Comparison of ENCODE assay signal across 24 mouse cellular contexts in the genomic region with DNA sequence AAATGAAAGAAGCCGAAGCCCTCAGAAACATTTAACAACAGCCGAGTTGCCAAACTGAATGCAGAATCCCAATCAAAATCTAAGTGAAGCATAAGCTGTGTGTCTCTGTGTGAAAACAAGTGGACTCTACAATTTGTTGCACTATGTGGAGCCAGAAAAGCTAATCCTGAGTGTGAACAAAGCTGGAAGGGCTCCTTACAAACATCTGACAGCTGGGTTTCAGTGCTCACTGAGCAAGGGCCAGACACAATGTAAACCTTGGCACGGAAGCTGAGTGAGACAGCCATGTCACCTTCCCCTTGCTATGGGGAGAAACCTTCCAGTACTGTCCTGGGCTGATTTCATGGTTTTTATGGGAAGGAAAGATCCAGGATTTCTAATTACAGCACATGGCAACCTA. TPM values are rescaled to one million over a fixed set of nuclear protein-coding genes. Genes with fewer than 3 reads are reported as not detected.
DNase-seq lines count a peak whose midpoint lies in the region; ATAC-seq and TF ChIP-seq lines count a peak whose summit lies in the region.
"Had no signal": no experiment of that assay in that cellular context is flagged by ENCODE, and none has a peak within 500 bp of the region (broad histone marks: within the 10 kb centered on the region; RNA-seq: fewer than 3 reads in every experiment).

No protein-coding gene starts in this region.

- no peak overlapping the region for H3K9ac ChIP-seq in forebrain, embryonic 13.5 days
- no peak overlapping the region for H3K9ac ChIP-seq in forebrain, embryonic 11.5 days (ENCODE audit: low read length)
- no peak overlapping the region for H3K9ac ChIP-seq in hindbrain, embryonic 16.5 days (ENCODE audit: low read depth, low read length)
- no peak overlapping the region for H3K9ac ChIP-seq in hindbrain, embryonic 11.5 days (ENCODE audit: low read depth, low read length)
- H3K9ac ChIP-seq in midbrain, embryonic 12.5 days (replicated peaks), result no peak overlapping the region
- no peak overlapping the region for H3K9ac ChIP-seq in midbrain, embryonic 15.5 days
- no peak overlapping the region for H3K9ac ChIP-seq in midbrain, postnatal 0 days (replicated peaks; ENCODE audit: low read length, poor library complexity, severe bottlenecking)
- H3K9ac ChIP-seq: embryonic facial prominence, embryonic 13.5 days; kidney, embryonic 15.5 days; limb, embryonic 13.5 days; liver, embryonic 12.5 days had no signal

- WGBS in forebrain, embryonic 13.5 days, result 45% methylated on average over 3 of the region's 3 CpGs
- 84% methylated on average over 3 of the region's 3 CpGs for WGBS in forebrain, embryonic 11.5 days
- WGBS in hindbrain, embryonic 16.5 days, result 62% methylated on average over 3 of the region's 3 CpGs
- WGBS in hindbrain, embryonic 11.5 days, result 91% methylated on average over 3 of the region's 3 CpGs
- 70% methylated on average over 3 of the region's 3 CpGs for WGBS in midbrain, embryonic 12.5 days
- WGBS in midbrain, embryonic 15.5 days, result 60% methylated on average over 3 of the region's 3 CpGs
- 51% methylated on average over 3 of the region's 3 CpGs for WGBS in midbrain, postnatal 0 days

- no peaks in the 10 kb centered on the region for H3K9me3 ChIP-seq in forebrain, embryonic 13.5 days (replicated peaks)
- H3K9me3 ChIP-seq in forebrain, embryonic 11.5 days (ENCODE audit: control insufficient read depth, low read length), result no peaks in the 10 kb centered on the region
- no peaks in the 10 kb centered on the region for H3K9me3 ChIP-seq in hindbrain, embryonic 16.5 days (ENCODE audit: control insufficient read depth, low read length)
- H3K9me3 ChIP-seq in hindbrain, embryonic 11.5 days (ENCODE audit: control insufficient read depth, low read length), result no peaks in the 10 kb centered on the region
- H3K9me3 ChIP-seq in midbrain, embryonic 12.5 days, result no peaks in the 10 kb centered on the region
- no peaks in the 10 kb centered on the region for H3K9me3 ChIP-seq in midbrain, embryonic 15.5 days
- H3K9me3 ChIP-seq in midbrain, postnatal 0 days (ENCODE audit: low read length), result no peaks in the 10 kb centered on the region
- H3K9me3 ChIP-seq: embryonic facial prominence, embryonic 13.5 days; kidney, embryonic 15.5 days; limb, embryonic 13.5 days; liver, embryonic 12.5 days had no signal

- ATAC-seq in forebrain, embryonic 13.5 days, result peak; percentile 44; the same call in 1 of the 2 replicates
- no peak for ATAC-seq in forebrain, embryonic 11.5 days (replicated peaks; ENCODE audit: low FRiP score)
- ATAC-seq in hindbrain, embryonic 16.5 days, result peak; percentile 44; the same call in 1 of the 2 replicates
- ATAC-seq in hindbrain, embryonic 11.5 days (ENCODE audit: low FRiP score), result no peak
- ATAC-seq in midbrain, embryonic 12.5 days (ENCODE audit: low FRiP score, low read depth), result no peak
- ATAC-seq in midbrain, embryonic 15.5 days (replicated peaks), result no peak
- no peak for ATAC-seq in midbrain, postnatal 0 days (ENCODE audit: low FRiP score)
- ATAC-seq: activated CD4-positive, CD25-positive, alpha-beta regulatory T cell, adult 4 months; liver, embryonic 12.5 days had no signal

- no peak for DNase-seq in forebrain, embryonic 11.5 days (ENCODE audit: low spot score)
- DNase-seq in hindbrain, embryonic 11.5 days (ENCODE audit: low spot score), result no peak
- DNase-seq in midbrain, postnatal 0 days (ENCODE audit: low spot score), result peak; percentile 53
- DNase-seq in heart, adult 18-20 months, result no peak
- DNase-seq: adrenal gland, adult 8-10 months; cerebellum, adult 8-10 months; cerebellum, postnatal 36 days; embryo, embryonic 11 days; gastrocnemius, postnatal 25 days; kidney, adult 11 months; kidney, postnatal 36 days; lung, adult 2 months; retina, postnatal 1 day; thymus, postnatal 14 days had no signal

- no peak overlapping the region for H3K4me3 ChIP-seq in forebrain, embryonic 13.5 days
- H3K4me3 ChIP-seq in forebrain, embryonic 11.5 days (ENCODE audit: low read depth, low read length), result no peak overlapping the region
- H3K4me3 ChIP-seq in hindbrain, embryonic 16.5 days (ENCODE audit: low read length), result no peak overlapping the region
- H3K4me3 ChIP-seq in hindbrain, embryonic 11.5 days (ENCODE audit: low read depth, low read length), result no peak overlapping the region
- no peak overlapping the region for H3K4me3 ChIP-seq in midbrain, embryonic 12.5 days
- H3K4me3 ChIP-seq in midbrain, embryonic 15.5 days, result no peak overlapping the region
- no peak overlapping the region for H3K4me3 ChIP-seq in midbrain, postnatal 0 days (ENCODE audit: low read depth, low read length)
- H3K4me3 ChIP-seq: embryonic facial prominence, embryonic 13.5 days; erythroblast, embryonic 14.5 days; kidney, embryonic 15.5 days; limb, embryonic 13.5 days; liver, embryonic 12.5 days had no signal

- TF ChIP-seq CTCF in midbrain, postnatal 0 days (IDR thresholded peaks at IDR 0.05), result no peak

- no peak overlapping the region for H3K27ac ChIP-seq in forebrain, embryonic 13.5 days
- H3K27ac ChIP-seq in forebrain, embryonic 11.5 days (ENCODE audit: low read depth, low read length), result no peak overlapping the region
- H3K27ac ChIP-seq in hindbrain, embryonic 16.5 days (ENCODE audit: low read depth, low read length), result no peak overlapping the region
- no peak overlapping the region for H3K27ac ChIP-seq in hindbrain, embryonic 11.5 days (ENCODE audit: low read depth, low read length)
- H3K27ac ChIP-seq in midbrain, embryonic 12.5 days (replicated peaks), result peak overlapping the region; percentile 11
- no peak overlapping the region for H3K27ac ChIP-seq in midbrain, embryonic 15.5 days
- H3K27ac ChIP-seq in midbrain, postnatal 0 days (ENCODE audit: low read depth, low read length), result no peak overlapping the region
- H3K27ac ChIP-seq: embryonic facial prominence, embryonic 13.5 days; kidney, embryonic 15.5 days; limb, embryonic 13.5 days; liver, embryonic 12.5 days had no signal

- 0 out of 2 replicates have a peak, but pooled peaks cover 12% of the 10 kb centered on the region for H3K36me3 ChIP-seq in forebrain, embryonic 13.5 days (ENCODE audit: poor library complexity, severe bottlenecking)
- H3K36me3 ChIP-seq in forebrain, embryonic 11.5 days (ENCODE audit: control insufficient read depth, insufficient read depth, low read length), result no peaks in the 10 kb centered on the region
- H3K36me3 ChIP-seq in hindbrain, embryonic 16.5 days (ENCODE audit: control insufficient read depth, insufficient read depth, low read length), result peaks cover 2% of the 10 kb centered on the region
- no peaks in the 10 kb centered on the region for H3K36me3 ChIP-seq in hindbrain, embryonic 11.5 days (ENCODE audit: control insufficient read depth, insufficient read depth, low read length)
- peaks cover 14% of the 10 kb centered on the region for H3K36me3 ChIP-seq in midbrain, embryonic 12.5 days
- 0 out of 2 replicates have a peak, but pooled peaks cover 2% of the 10 kb centered on the region for H3K36me3 ChIP-seq in midbrain, embryonic 15.5 days (replicated peaks)
- H3K36me3 ChIP-seq in midbrain, postnatal 0 days (ENCODE audit: insufficient read depth, low read length), result no peaks in the 10 kb centered on the region; the same call in 1 of the 2 replicates

- H3K4me2 ChIP-seq in forebrain, embryonic 13.5 days, result no peak overlapping the region
- H3K4me2 ChIP-seq in forebrain, embryonic 11.5 days (ENCODE audit: low read depth, low read length, severe bottlenecking), result no peak overlapping the region
- no peak overlapping the region for H3K4me2 ChIP-seq in hindbrain, embryonic 16.5 days (ENCODE audit: low read length)
- no peak overlapping the region for H3K4me2 ChIP-seq in hindbrain, embryonic 11.5 days (replicated peaks; ENCODE audit: low read depth, low read length)
- H3K4me2 ChIP-seq in midbrain, embryonic 12.5 days (replicated peaks), result no peak overlapping the region
- H3K4me2 ChIP-seq in midbrain, embryonic 15.5 days, result no peak overlapping the region
- no peak overlapping the region for H3K4me2 ChIP-seq in midbrain, postnatal 0 days (ENCODE audit: low read depth, low read length, poor library complexity, severe bottlenecking)
- H3K4me2 ChIP-seq: embryonic facial prominence, embryonic 13.5 days; kidney, embryonic 15.5 days; limb, embryonic 13.5 days; liver, embryonic 12.5 days had no signal

- H3K4me1 ChIP-seq in forebrain, embryonic 13.5 days, result peaks cover 38% of the 10 kb centered on the region
- no peaks in the 10 kb centered on the region for H3K4me1 ChIP-seq in forebrain, embryonic 11.5 days (replicated peaks; ENCODE audit: control insufficient read depth, insufficient read depth, low read length)
- H3K4me1 ChIP-seq in hindbrain, embryonic 16.5 days (ENCODE audit: control insufficient read depth, insufficient read depth, low read depth, low read length), result 0 out of 2 replicates have a peak, but pooled peaks cover 2% of the 10 kb centered on the region
- H3K4me1 ChIP-seq in hindbrain, embryonic 11.5 days (replicated peaks; ENCODE audit: control insufficient read depth, insufficient read depth, low read length), result no peaks in the 10 kb centered on the region
- H3K4me1 ChIP-seq in midbrain, embryonic 12.5 days, result peaks cover 17% of the 10 kb centered on the region
- H3K4me1 ChIP-seq in midbrain, embryonic 15.5 days, result peaks cover 7% of the 10 kb centered on the region
- H3K4me1 ChIP-seq in midbrain, postnatal 0 days (ENCODE audit: insufficient read depth, low read length), result no peaks in the 10 kb centered on the region
- H3K4me1 ChIP-seq: embryonic facial prominence, embryonic 13.5 days; limb, embryonic 13.5 days had no signal

- no peaks in the 10 kb centered on the region for H3K27me3 ChIP-seq in forebrain, embryonic 13.5 days
- H3K27me3 ChIP-seq in forebrain, embryonic 11.5 days (ENCODE audit: control insufficient read depth, insufficient read depth, low read length), result no peaks in the 10 kb centered on the region
- no peaks in the 10 kb centered on the region for H3K27me3 ChIP-seq in hindbrain, embryonic 16.5 days (replicated peaks; ENCODE audit: control insufficient read depth, insufficient read depth, low read length)
- H3K27me3 ChIP-seq in hindbrain, embryonic 11.5 days (ENCODE audit: control insufficient read depth, insufficient read depth, low read length), result no peaks in the 10 kb centered on the region
- H3K27me3 ChIP-seq in midbrain, embryonic 12.5 days, result no peaks in the 10 kb centered on the region
- H3K27me3 ChIP-seq in midbrain, embryonic 15.5 days (replicated peaks), result no peaks in the 10 kb centered on the region
- H3K27me3 ChIP-seq in midbrain, postnatal 0 days (ENCODE audit: insufficient read depth, low read length), result no peaks in the 10 kb centered on the region; the same call in 1 of the 2 replicates
- H3K27me3 ChIP-seq: embryonic facial prominence, embryonic 13.5 days; kidney, embryonic 15.5 days; limb, embryonic 13.5 days; liver, embryonic 12.5 days had no signal

RNA-seq across cellular contexts. Expression of a gene that starts 50.6 kb away (rescaled TPM):
- polyA plus RNA-seq in forebrain, embryonic 13.5 days (2015; fragmentation: Nextera tagmentation; extraction: Ambion mirVana), result 59.3 TPM in 2 replicates
- 45.3 and 48.0 TPM in 2 replicates for polyA plus RNA-seq in forebrain, embryonic 11.5 days (2014; fragmentation: Nextera tagmentation; extraction: Ambion mirVana)
- polyA plus RNA-seq in hindbrain, embryonic 16.5 days (2015; fragmentation: Nextera tagmentation; extraction: Ambion mirVana), result 73.7 and 78.3 TPM in 2 replicates
- 46.0 and 54.4 TPM in 2 replicates for polyA plus RNA-seq in hindbrain, embryonic 11.5 days (2014; fragmentation: Nextera tagmentation; extraction: Ambion mirVana)
- polyA plus RNA-seq in midbrain, embryonic 12.5 days (2016; fragmentation: Nextera tagmentation; extraction: Ambion mirVana), result 48.3 and 50.9 TPM in 2 replicates
- polyA plus RNA-seq in midbrain, embryonic 15.5 days (2015; fragmentation: Nextera tagmentation; extraction: Ambion mirVana), result 63.8 and 66.2 TPM in 2 replicates
- total RNA-seq in midbrain, postnatal 0 days (2014; rRNA removed), result 47.2 and 53.2 TPM in 2 replicates
- 66.3 and 69.1 TPM in 2 replicates for polyA plus RNA-seq in midbrain, postnatal 0 days (2015; fragmentation: Nextera tagmentation; extraction: Ambion mirVana)
- total RNA-seq in heart, adult 18-20 months (2021), result 100 to 1,000 TPM; 160 to 208 TPM

RNA-seq across cellular contexts. Expression of a gene that starts 50.7 kb away (rescaled TPM):
- polyA plus RNA-seq in forebrain, embryonic 13.5 days (2015; fragmentation: Nextera tagmentation; extraction: Ambion mirVana), result 53.6 and 54.1 TPM in 2 replicates
- 55.7 and 58.7 TPM in 2 replicates for polyA plus RNA-seq in forebrain, embryonic 11.5 days (2014; fragmentation: Nextera tagmentation; extraction: Ambion mirVana)
- polyA plus RNA-seq in hindbrain, embryonic 16.5 days (2015; fragmentation: Nextera tagmentation; extraction: Ambion mirVana), result 49.2 and 54.8 TPM in 2 replicates
- 62.3 and 64.3 TPM in 2 replicates for polyA plus RNA-seq in hindbrain, embryonic 11.5 days (2014; fragmentation: Nextera tagmentation; extraction: Ambion mirVana)
- polyA plus RNA-seq in midbrain, embryonic 12.5 days (2016; fragmentation: Nextera tagmentation; extraction: Ambion mirVana), result 47.5 and 51.1 TPM in 2 replicates
- polyA plus RNA-seq in midbrain, embryonic 15.5 days (2015; fragmentation: Nextera tagmentation; extraction: Ambion mirVana), result 46.2 and 47.7 TPM in 2 replicates
- 17.0 and 35.2 TPM in 2 replicates for total RNA-seq in midbrain, postnatal 0 days (2014; rRNA removed)
- 29.5 and 33.2 TPM in 2 replicates for polyA plus RNA-seq in midbrain, postnatal 0 days (2015; fragmentation: Nextera tagmentation; extraction: Ambion mirVana)
- total RNA-seq in heart, adult 18-20 months (2021), result 10 to 100 TPM; 70.1 to 77.5 TPM

Comparison
In these comparisons a context has a peak if more than half of its experiments do, and no peak if none do; other contexts are left out.
1. ATAC-seq: peak in forebrain, embryonic 13.5 days (single experiment) and hindbrain, embryonic 16.5 days (single experiment); none in forebrain, embryonic 11.5 days (single experiment), hindbrain, embryonic 11.5 days (single experiment), midbrain, embryonic 12.5 days (single experiment), midbrain, embryonic 15.5 days (single experiment) and midbrain, postnatal 0 days (single experiment).